In genomic region chr11:74555716-74556374, GRCm38 (mm10) we compare ENCODE assay signal across 8 mouse cellular contexts. TPM values are rescaled to one million over a fixed set of nuclear protein-coding genes. Genes with fewer than 3 reads are reported as not detected.
A peak's percentile ranks its signal among the peaks of the same experiment; 100 is the strongest.
DNase-seq lines count a peak whose midpoint lies in the region; ATAC-seq and TF ChIP-seq lines count a peak whose summit lies in the region.

No protein-coding gene starts in this region.

- intact Hi-C loops in heart, adult 2 months (cut with DNase I), result no loop called here

- H3K4me3 ChIP-seq in heart, adult 2 months, result no peak overlapping the region
- H3K4me3 ChIP-seq in midbrain, embryonic 12.5 days, result no peak overlapping the region

- TF ChIP-seq EP300 in heart, adult 2 months (IDR thresholded peaks at IDR 0.05; ENCODE audit: insufficient read depth, low read depth, low read length), result no peak

- TF ChIP-seq CTCF in heart, adult 2 months (IDR thresholded peaks at IDR 0.05), result no peak

- TF ChIP-seq POLR2A in heart, adult 2 months (IDR thresholded peaks at IDR 0.05; ENCODE audit: insufficient read depth, low read depth, low read length), result no peak

- H3K27me3 ChIP-seq in heart, adult 2 months (ENCODE audit: control insufficient read depth, insufficient read depth, low read length), result no peaks in the 10 kb centered on the region
- no peaks in the 10 kb centered on the region for H3K27me3 ChIP-seq in midbrain, embryonic 12.5 days

- H3K4me1 ChIP-seq in heart, adult 2 months (ENCODE audit: control insufficient read depth, insufficient read depth, low read length), result peaks cover 1% of the 10 kb centered on the region
- peaks cover 16% of the 10 kb centered on the region for H3K4me1 ChIP-seq in midbrain, embryonic 12.5 days

- peak; percentile 28 to 35 for DNase-seq in cerebellum, adult 18-20 months
- no peak for DNase-seq in cerebellum, postnatal 4 days (ENCODE audit: low spot score in 2 of 2)
- peak; percentile 85 for DNase-seq in Muller cell, postnatal 12 days (ENCODE audit: inconsistent ontology term)
- peak; percentile 34 to 64 for DNase-seq in heart, adult 2 months
- peak; percentile 52 for DNase-seq in kidney, postnatal 10 days
- DNase-seq in thymus, postnatal 14 days, result peak; percentile 85
- DNase-seq in cerebellum, adult 11 months, result no peak

- WGBS in heart, adult 2 months, result 35% methylated on average over 9 of the region's 9 CpGs
- WGBS in midbrain, embryonic 12.5 days, result 50% methylated on average over 9 of the region's 9 CpGs

- H3K9me3 ChIP-seq in midbrain, embryonic 12.5 days, result no peaks in the 10 kb centered on the region

- no peak for ATAC-seq in midbrain, embryonic 12.5 days (ENCODE audit: low FRiP score, low read depth)

- no peaks in the 10 kb centered on the region for H3K79me2 ChIP-seq in heart, adult 2 months (replicated peaks; ENCODE audit: control insufficient read depth, insufficient read depth, low read length)

- H3K27ac ChIP-seq in heart, adult 2 months, result no peak overlapping the region
- peak overlapping the region; percentile 15; the same call in 1 of the 2 replicates for H3K27ac ChIP-seq in midbrain, embryonic 12.5 days (replicated peaks)

- H3K4me2 ChIP-seq in midbrain, embryonic 12.5 days (replicated peaks), result no peak overlapping the region

- H3K9ac ChIP-seq in heart, adult 2 months (ENCODE audit: low read depth, low read length), result no peak overlapping the region
- H3K9ac ChIP-seq in midbrain, embryonic 12.5 days (replicated peaks), result no peak overlapping the region

- no peaks in the 10 kb centered on the region for H3K36me3 ChIP-seq in heart, adult 2 months (ENCODE audit: control insufficient read depth, insufficient read depth, low read length)
- no peaks in the 10 kb centered on the region for H3K36me3 ChIP-seq in midbrain, embryonic 12.5 days

RNA-seq across cellular contexts. Expression of gene Rap1gap2, which starts 54.9 kb away (rescaled TPM):
- 10 to 100 TPM; 82.7 to 88.9 TPM for total RNA-seq in heart, adult 2 months (2021)
- 43.9 and 78.5 TPM in 2 replicates for polyA plus RNA-seq in heart, adult 2 months (2012; rRNA removed)
- polyA plus RNA-seq in midbrain, embryonic 12.5 days (2016; fragmentation: Nextera tagmentation; extraction: Ambion mirVana), result 5.0 and 6.1 TPM in 2 replicates

Comparison
In these comparisons a context has a peak if more than half of its experiments do, and no peak if none do; other contexts are left out.
1. DNase-seq: peak in cerebellum, adult 18-20 months (2 of 2), Muller cell, postnatal 12 days (single experiment), heart, adult 2 months (2 of 2), kidney, postnatal 10 days (single experiment) and thymus, postnatal 14 days (single experiment); none in cerebellum, postnatal 4 days (0 of 2) and cerebellum, adult 11 months (single experiment).